Mouse (Mus musculus): ENCODE measurements around the gene Lamc1.

DNA sequence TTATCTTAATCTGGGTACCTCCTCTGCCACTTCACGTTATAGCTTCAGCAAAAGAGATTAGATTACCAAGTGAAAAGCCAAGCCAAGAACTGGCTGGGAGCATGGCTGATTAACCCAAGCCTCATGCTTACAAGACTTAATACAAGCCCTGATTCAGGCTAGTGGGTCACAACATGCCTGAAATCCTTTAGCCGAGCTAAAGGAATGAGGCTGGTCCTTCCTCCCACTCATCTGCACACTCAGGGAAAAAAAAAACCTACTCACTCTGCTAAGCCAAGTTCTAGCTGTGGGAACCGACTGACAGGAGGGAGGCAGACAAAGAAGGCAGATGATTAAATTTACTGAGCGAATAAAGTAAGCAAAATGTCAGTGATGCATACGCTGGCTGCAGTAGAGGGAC lies 65.7 kb downstream of the Lamc1 start:
- TF ChIP-seq POLR2A (IDR thresholded peaks at IDR 0.05; ENCODE audit: low read depth, low read length): no peak
- no peak for TF ChIP-seq CTCF (IDR thresholded peaks at IDR 0.05; ENCODE audit: extremely low read depth, insufficient read length, insufficient replicate concordance, low read depth, low read length)

Data from small intestine, adult 2 months (tissue).